Mouse (Mus musculus): Measurements from ENCODE around the gene Phc3. TPM values are rescaled to one million over a fixed set of nuclear protein-coding genes. Genes with fewer than 3 reads are reported as not detected.
"Not testable (repeated sequence)": the region's sequence is repeated elsewhere in the genome, so short reads cannot be mapped to it uniquely, and the experiment has no call there.

Phc3 gene
- total RNA-seq, 1 experiment from 2014 or later, result 22.7 TPM

- no peak for ATAC-seq (replicated peaks; ENCODE audit: insufficient number of reproducible peaks, low FRiP score, low TSS enrichment, poor library complexity, severe bottlenecking)
These were observed 69.8 kb downstream of the Phc3 start for GRCm38 (mm10) chr3:30899407-30899806.

- no peak for ATAC-seq (replicated peaks; ENCODE audit: insufficient number of reproducible peaks, low FRiP score, low TSS enrichment, poor library complexity, severe bottlenecking)
These were observed 72.5 kb downstream of the Phc3 start for GRCm38 (mm10) chr3:30896721-30897120.

- no peak for ATAC-seq (replicated peaks; ENCODE audit: insufficient number of reproducible peaks, low FRiP score, low TSS enrichment, poor library complexity, severe bottlenecking)
These were observed 80.2 kb downstream of the Phc3 start for GRCm38 (mm10) chr3:30889014-30889413.

GRCm38 (mm10) chr3:30887449-30887848 is 81.8 kb downstream of the Phc3 start:
- no peak for ATAC-seq (replicated peaks; ENCODE audit: insufficient number of reproducible peaks, low FRiP score, low TSS enrichment, poor library complexity, severe bottlenecking)

GRCm38 (mm10) chr3:30876709-30877108 is 92.5 kb downstream of the Phc3 start:
- peak; percentile 78; the same call in 1 of the 2 replicates for ATAC-seq (replicated peaks; ENCODE audit: insufficient number of reproducible peaks, low FRiP score, low TSS enrichment, poor library complexity, severe bottlenecking)

- ATAC-seq (replicated peaks; ENCODE audit: insufficient number of reproducible peaks, low FRiP score, low TSS enrichment, poor library complexity, severe bottlenecking), result no peak
These were observed 99.2 kb downstream of the Phc3 start for GRCm38 (mm10) chr3:30869995-30870394.

- no peak for ATAC-seq (replicated peaks; ENCODE audit: insufficient number of reproducible peaks, low FRiP score, low TSS enrichment, poor library complexity, severe bottlenecking)
These were observed 100.6 kb downstream of the Phc3 start for GRCm38 (mm10) chr3:30868625-30869024.

GRCm38 (mm10) chr3:30868176-30868575 is 101.0 kb downstream of the Phc3 start:
- no peak for ATAC-seq (replicated peaks; ENCODE audit: insufficient number of reproducible peaks, low FRiP score, low TSS enrichment, poor library complexity, severe bottlenecking)

- ATAC-seq (replicated peaks; ENCODE audit: insufficient number of reproducible peaks, low FRiP score, low TSS enrichment, poor library complexity, severe bottlenecking), result peak; percentile 77
These were observed 104.6 kb downstream of the Phc3 start for GRCm38 (mm10) chr3:30864640-30865039.

GRCm38 (mm10) chr3:30863712-30864435 is 105.3 kb downstream of the Phc3 start:
- peak; percentile 30; the same call in 1 of the 2 replicates for ATAC-seq (replicated peaks; ENCODE audit: insufficient number of reproducible peaks, low FRiP score, low TSS enrichment, poor library complexity, severe bottlenecking)

GRCm38 (mm10) chr3:30860705-30861104 is 108.5 kb downstream of the Phc3 start:
- 0 out of 2 replicates have a peak, but pooled peaks have one; percentile 8 for ATAC-seq (replicated peaks; ENCODE audit: insufficient number of reproducible peaks, low FRiP score, low TSS enrichment, poor library complexity, severe bottlenecking)

- not testable (repeated sequence) for ATAC-seq (replicated peaks; ENCODE audit: insufficient number of reproducible peaks, low FRiP score, low TSS enrichment, poor library complexity, severe bottlenecking)
These were observed 109.6 kb downstream of the Phc3 start for GRCm38 (mm10) chr3:30859599-30859998.

GRCm38 (mm10) chr3:30855604-30856458 is 113.4 kb downstream of the Phc3 start, which contains the start of gene Gpr160:
Gpr160 (plus strand) TSS chr3:30855950.
- peak; percentile 87 for ATAC-seq (replicated peaks; ENCODE audit: insufficient number of reproducible peaks, low FRiP score, low TSS enrichment, poor library complexity, severe bottlenecking)

GRCm38 (mm10) chr3:30853596-30853995 is 115.6 kb downstream of the Phc3 start:
- ATAC-seq (replicated peaks; ENCODE audit: insufficient number of reproducible peaks, low FRiP score, low TSS enrichment, poor library complexity, severe bottlenecking), result no peak

- no peak for ATAC-seq (replicated peaks; ENCODE audit: insufficient number of reproducible peaks, low FRiP score, low TSS enrichment, poor library complexity, severe bottlenecking)
These were observed 117.8 kb downstream of the Phc3 start for GRCm38 (mm10) chr3:30851422-30851821.

Other genes with a start within 250 kb of the Phc3 start
- gene Samd7, start 223.1 kb downstream of the Phc3 start, total RNA-seq (2017), result not detected in 3 replicates
- gene Sec62, start 176.5 kb downstream of the Phc3 start, total RNA-seq (2017), result 127 to 145 TPM (median 128 TPM) in 3 replicates
- 6.4 to 17.2 TPM (median 9.5 TPM) in 3 replicates for gene Gpr160, start 113.5 kb downstream of the Phc3 start, total RNA-seq (2017)
- 7.7 to 11.1 TPM (median 9.3 TPM) in 3 replicates for gene Prkci, start 26.3 kb upstream of the Phc3 start, total RNA-seq (2017)
- 160 to 207 TPM (median 169 TPM) in 3 replicates for gene Skil, start 125.6 kb upstream of the Phc3 start, total RNA-seq (2017)
- gene Cldn11, start 180.5 kb upstream of the Phc3 start, total RNA-seq (2017), result not detected in 3 replicates